Mouse (Mus musculus) forebrain, embryonic 10.5 days (tissue): ENCODE measurements around the gene Ube2q2. TPM values are rescaled to one million over a fixed set of nuclear protein-coding genes. Genes with fewer than 3 reads are reported as not detected.
A peak's percentile ranks its signal among the peaks of the same experiment; 100 is the strongest.

Experiments used
- DNase-seq: peaks from one replicate; pipeline ENCODE4 v3.0.0-alpha.2; 2017; ENCODE audit warnings: low spot score; ENCODE audit errors: extremely low spot score
- H3K27ac ChIP-seq: fragments of 300-500 bp; sonication (generic); 2 replicates; pipeline ENCODE4 v1.5.1; 2016; ENCODE audit warnings: mild to moderate bottlenecking
- H3K27me3 ChIP-seq: fragments of 300-500 bp; sonication (generic); 2 replicates; pipeline ENCODE4 v1.6.1; 2016; ENCODE audit warnings: mild to moderate bottlenecking; ENCODE audit not compliant: poor library complexity, severe bottlenecking
- H3K36me3 ChIP-seq: fragments of 300-500 bp; sonication (generic); replicated peaks from 2 replicates; pipeline ENCODE4 v1.6.1; 2016; ENCODE audit warnings: mild to moderate bottlenecking, moderate library complexity
- H3K4me1 ChIP-seq: fragments of 300-500 bp; sonication (generic); 2 replicates; pipeline ENCODE4 v1.6.1; 2016
- H3K4me3 ChIP-seq: fragments of 300-500 bp; sonication (generic); 2 replicates; pipeline ENCODE4 v1.5.1; 2016; ENCODE audit warnings: mild to moderate bottlenecking, moderate library complexity
- H3K9me3 ChIP-seq: fragments of 300-500 bp; sonication (generic); 2 replicates; pipeline ENCODE4 v1.6.1; 2016; ENCODE audit warnings: mild to moderate bottlenecking, moderate library complexity
- WGBS: fragments of 180-500 bp; shearing (Covaris S2); methylation state at CpG from one replicate; pipeline ENCODE4 v1.1.7; 2016; 5-methylcytosine and 5-hydroxymethylcytosine counted together
- polyA plus RNA-seq: library from polyadenylated mRNA; unstranded; fragments of >200 nt; fragmentation: Nextera tagmentation; extraction: Ambion mirVana; gene quantifications from 2 replicates; pipeline ENCODE4 v1.2.1, GENCODE M21; 2016

The Ube2q2 gene
- polyA plus RNA-seq, 1 experiment from 2014 or later = 35.4 TPM

DNA sequence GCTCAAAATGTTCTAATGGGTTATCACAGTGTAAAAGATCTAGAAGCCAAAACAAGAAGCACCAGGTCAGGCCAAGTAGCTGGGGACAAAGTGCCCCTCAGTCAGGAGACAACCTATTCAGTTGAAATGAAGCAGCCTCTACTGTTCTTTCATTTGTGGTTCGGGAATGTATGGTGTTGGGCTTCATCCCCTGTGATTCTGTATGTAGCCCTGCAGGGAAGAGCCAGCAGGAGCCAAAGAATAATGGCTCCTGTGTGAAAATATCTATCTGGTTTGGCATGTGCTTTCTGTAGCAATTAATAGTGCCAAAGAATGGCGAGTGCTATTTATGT, 59.8 kb downstream of the Ube2q2 start:
- DNase-seq = no peak
- Histone ChIP-seq H3K9me3 (no peaks in the 10 kb centered on the region), H3K4me1 (peaks cover 30% of the 10 kb centered on the region), H3K4me3 (peak overlapping the region; percentile 93), H3K27ac (peak overlapping the region; percentile 95), H3K36me3 (peaks cover 39% of the 10 kb centered on the region), H3K27me3 (no peaks in the 10 kb centered on the region)
- WGBS = 0% methylated on average over 2 of the region's 2 CpGs

DNA sequence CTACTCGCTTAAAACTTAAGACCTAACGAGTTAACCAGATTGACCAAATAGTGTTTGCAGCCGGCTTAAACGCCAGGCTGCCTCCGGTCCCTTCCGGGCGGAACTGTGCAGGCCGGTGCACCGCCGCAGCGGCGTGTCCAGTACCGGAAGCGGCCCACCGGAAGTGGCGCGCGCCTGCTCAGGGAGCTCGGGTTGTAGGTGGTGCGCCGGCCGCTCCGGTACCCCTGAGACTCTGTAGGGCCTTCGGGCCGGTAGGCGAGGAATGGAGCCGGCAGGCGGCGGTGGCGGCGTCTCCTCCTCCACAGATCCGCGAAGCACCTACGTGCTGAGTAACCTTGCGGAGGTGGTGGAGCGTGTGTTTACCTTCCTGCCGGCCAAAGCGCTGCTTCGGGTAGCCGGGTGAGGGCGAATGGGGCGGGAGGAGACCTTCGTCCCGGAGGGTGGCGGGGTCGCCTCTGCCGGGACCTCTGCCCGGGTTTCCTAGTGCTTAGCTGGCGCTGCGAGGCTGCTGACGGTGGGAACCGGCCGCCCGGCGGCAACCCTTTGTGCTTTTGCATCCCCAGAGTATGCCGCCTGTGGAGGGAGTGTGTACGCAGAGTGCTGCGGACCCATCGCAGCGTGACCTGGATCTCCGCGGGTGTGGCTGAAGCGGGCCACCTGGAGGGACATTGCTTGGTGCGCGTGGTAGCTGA, 60.3 kb downstream of the Ube2q2 start, which contains the start of gene Fbxo22:
Gene Fbxo22, plus strand, starts transcription at position 136 of the 692 bp plus-strand sequence.
- Histone ChIP-seq H3K27ac (peak within 1 kb of the TSS; percentile 95), H3K27me3 (no peaks in the 10 kb centered on the region), H3K9me3 (no peaks in the 10 kb centered on the region), H3K4me3 (peak within 1 kb of the TSS; percentile 93), H3K36me3 (peaks cover 42% of the 10 kb centered on the region), H3K4me1 (peaks cover 30% of the 10 kb centered on the region)
- DNase-seq = peak; percentile 87
- WGBS = under 1% methylated on average over 65 of the region's 65 CpGs

DNA sequence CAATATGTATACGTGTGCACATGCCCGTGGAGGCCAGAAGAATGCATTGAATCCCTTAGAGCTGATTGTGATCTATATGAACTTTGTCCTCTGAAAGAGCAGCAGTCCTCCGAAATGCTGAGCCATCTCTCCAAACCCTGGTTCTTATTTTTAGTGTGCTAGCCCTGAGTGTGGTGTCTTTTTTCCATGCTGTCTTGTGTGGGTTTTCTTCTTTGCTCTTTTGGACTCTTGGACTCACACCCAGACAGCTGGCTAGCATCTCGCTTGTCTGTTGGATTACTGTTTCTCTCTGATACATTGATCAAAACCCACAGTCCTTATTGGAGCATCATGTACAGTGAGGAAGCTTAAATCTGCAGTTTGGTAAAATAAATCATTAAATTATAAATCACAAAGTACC, 63.0 kb downstream of the Ube2q2 start:
- DNase-seq = no peak
- Histone ChIP-seq H3K9me3 (no peaks in the 10 kb centered on the region), H3K27me3 (no peaks in the 10 kb centered on the region), H3K4me3 (no peak overlapping the region), H3K27ac (no peak overlapping the region), H3K4me1 (peaks cover 30% of the 10 kb centered on the region), H3K36me3 (peaks cover 55% of the 10 kb centered on the region)
- 85% methylated on average over 4 of the region's 4 CpGs for WGBS

- H3K27ac ChIP-seq = no peak overlapping the region
- peaks cover 69% of the 10 kb centered on the region for H3K36me3 ChIP-seq
- H3K4me1 ChIP-seq = peaks cover 24% of the 10 kb centered on the region
- no peaks in the 10 kb centered on the region for H3K9me3 ChIP-seq
- DNase-seq = no peak
- no peak overlapping the region for H3K4me3 ChIP-seq
- H3K27me3 ChIP-seq = no peaks in the 10 kb centered on the region
- WGBS = 97% methylated on average over 1 of the region's 1 CpGs
Observed at GRCm38 (mm10) chr9:55213396-55213795, 64.7 kb downstream of the Ube2q2 start.

DNA sequence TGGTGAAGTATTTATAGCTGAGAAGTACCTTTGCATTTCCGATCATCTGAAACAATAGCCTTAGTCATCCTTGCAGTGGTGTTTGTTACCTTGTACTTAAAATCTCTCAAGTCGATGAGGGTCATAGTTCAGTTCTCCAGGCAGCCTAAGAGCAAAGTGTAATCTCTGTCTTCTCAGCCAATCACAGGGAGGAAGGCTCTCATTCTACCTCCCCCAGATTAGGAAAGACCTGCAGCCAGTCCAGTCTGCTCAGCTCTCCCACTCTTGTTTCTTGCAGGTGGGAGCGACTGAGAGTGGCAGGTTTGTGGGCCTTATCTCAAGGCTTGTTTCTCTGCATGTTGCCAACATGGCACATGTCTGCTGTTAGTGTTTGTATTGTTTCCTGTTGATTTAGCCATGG, 66.4 kb downstream of the Ube2q2 start:
- H3K4me3 ChIP-seq = no peak overlapping the region
- H3K27ac ChIP-seq = no peak overlapping the region
- H3K4me1 ChIP-seq = peaks cover 11% of the 10 kb centered on the region
- DNase-seq = no peak
- no peaks in the 10 kb centered on the region for H3K27me3 ChIP-seq
- no peaks in the 10 kb centered on the region for H3K9me3 ChIP-seq
- peaks cover 85% of the 10 kb centered on the region for H3K36me3 ChIP-seq
- WGBS = 94% methylated on average over 3 of the region's 3 CpGs

- no peaks in the 10 kb centered on the region for H3K9me3 ChIP-seq
- H3K36me3 ChIP-seq = peaks cover 91% of the 10 kb centered on the region
- H3K27me3 ChIP-seq = no peaks in the 10 kb centered on the region
- no peak for DNase-seq
- no peak overlapping the region for H3K27ac ChIP-seq
- H3K4me3 ChIP-seq = no peak overlapping the region
- peaks cover 5% of the 10 kb centered on the region for H3K4me1 ChIP-seq
- WGBS = 90% methylated on average over 3 of the region's 3 CpGs
Observed at GRCm38 (mm10) chr9:55215648-55216047, 67.0 kb downstream of the Ube2q2 start.

- Histone ChIP-seq H3K36me3 (peaks cover 94% of the 10 kb centered on the region), H3K27ac (no peak overlapping the region), H3K4me1 (peaks cover 5% of the 10 kb centered on the region), H3K4me3 (no peak overlapping the region), H3K27me3 (no peaks in the 10 kb centered on the region), H3K9me3 (no peaks in the 10 kb centered on the region)
- no peak for DNase-seq
- WGBS = 80% methylated on average over 2 of the region's 2 CpGs
Observed at GRCm38 (mm10) chr9:55216078-55216477, 67.4 kb downstream of the Ube2q2 start.

DNA sequence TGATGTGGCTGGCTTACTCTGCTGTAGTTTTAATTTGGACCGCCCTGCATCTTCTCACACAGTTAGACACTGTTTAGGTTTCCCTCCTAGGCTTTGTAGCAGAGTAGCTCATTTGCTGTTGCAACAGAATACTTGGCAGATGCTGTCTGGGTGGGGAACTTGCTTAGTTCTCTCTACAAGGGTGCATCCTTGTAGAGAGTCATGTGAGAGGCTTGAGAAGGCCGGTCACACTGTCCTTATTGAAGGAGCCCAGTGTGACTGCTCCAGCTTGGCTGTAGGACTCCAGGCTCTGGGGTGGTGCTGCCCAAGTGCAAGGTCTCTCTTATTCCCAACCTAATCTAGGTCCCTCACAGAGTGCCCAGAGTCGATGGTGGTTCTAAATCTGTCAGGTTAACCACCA, 68.7 kb downstream of the Ube2q2 start:
- Histone ChIP-seq H3K4me3 (no peak overlapping the region), H3K27me3 (no peaks in the 10 kb centered on the region), H3K9me3 (no peaks in the 10 kb centered on the region), H3K36me3 (peaks cover 97% of the 10 kb centered on the region), H3K4me1 (no peaks in the 10 kb centered on the region), H3K27ac (no peak overlapping the region)
- no peak for DNase-seq
- 87% methylated on average over 3 of the region's 3 CpGs for WGBS

DNA sequence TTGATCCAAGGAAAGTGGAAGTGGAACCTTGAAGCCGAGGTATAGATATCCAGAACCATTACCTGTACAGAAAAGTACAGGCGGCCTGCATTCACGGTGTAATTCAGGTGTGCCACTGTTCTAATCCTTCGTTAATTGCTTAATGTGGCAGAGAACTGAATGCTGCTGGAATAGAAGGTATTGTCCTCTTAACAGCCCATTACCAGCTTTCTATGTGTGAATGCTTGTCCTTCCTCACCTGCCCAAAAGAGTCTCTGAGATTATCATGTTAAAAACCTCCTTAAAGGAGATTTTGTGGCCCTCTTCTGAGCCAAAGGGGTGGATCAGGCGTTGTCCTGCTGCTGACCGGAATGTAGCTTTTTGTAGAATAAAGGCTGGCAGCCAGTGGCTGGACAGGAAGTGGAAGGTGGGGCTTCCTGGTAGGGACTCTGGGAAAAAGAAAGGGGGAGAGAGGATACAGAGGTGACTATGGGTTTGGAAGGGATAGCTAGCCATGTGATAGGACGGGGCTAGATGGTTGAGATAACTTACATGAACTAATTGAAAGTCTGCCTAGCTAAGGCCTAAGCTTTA, 76.6 kb downstream of the Ube2q2 start:
- WGBS = 89% methylated on average over 7 of the region's 7 CpGs
- H3K36me3 ChIP-seq = peaks cover 68% of the 10 kb centered on the region

DNA sequence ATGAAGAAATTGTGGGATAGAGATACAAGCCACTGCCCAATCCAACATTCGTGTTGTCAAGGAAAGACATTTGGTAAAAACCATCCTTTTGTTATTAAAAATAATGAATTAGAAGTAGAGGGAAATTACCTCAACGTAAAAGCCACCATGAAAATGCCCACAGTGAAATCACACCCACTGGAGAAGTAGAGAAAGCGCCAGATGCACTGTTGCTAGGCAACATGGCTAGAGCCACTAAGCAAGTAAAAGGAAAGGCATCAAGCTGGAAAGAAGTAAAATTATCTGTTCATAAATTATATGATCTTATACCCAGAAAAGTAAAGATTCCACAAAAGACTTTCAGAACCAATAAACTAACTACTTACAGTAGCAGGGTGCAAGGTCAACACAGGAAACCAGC, 77.6 kb downstream of the Ube2q2 start:
- no peaks in the 10 kb centered on the region for H3K27me3 ChIP-seq
- no peaks in the 10 kb centered on the region for H3K4me1 ChIP-seq
- H3K9me3 ChIP-seq = no peaks in the 10 kb centered on the region
- H3K27ac ChIP-seq = no peak overlapping the region
- H3K4me3 ChIP-seq = no peak overlapping the region
- peaks cover 58% of the 10 kb centered on the region for H3K36me3 ChIP-seq
- DNase-seq = no peak
- WGBS = 93% methylated on average over 3 of the region's 3 CpGs

More for the DNA sequence above, 76.6 kb downstream of the Ube2q2 start:
- Histone ChIP-seq H3K4me1 (no peaks in the 10 kb centered on the region), H3K9me3 (no peaks in the 10 kb centered on the region), H3K27me3 (no peaks in the 10 kb centered on the region), H3K27ac (no peak overlapping the region), H3K4me3 (no peak overlapping the region)
- no peak for DNase-seq

GRCm38 (mm10) chr9:55228149-55228548, 79.5 kb downstream of the Ube2q2 start:
- H3K36me3 ChIP-seq = peaks cover 39% of the 10 kb centered on the region
- H3K9me3 ChIP-seq = no peaks in the 10 kb centered on the region
- no peaks in the 10 kb centered on the region for H3K4me1 ChIP-seq
- no peak for DNase-seq
- no peak overlapping the region for H3K27ac ChIP-seq
- 92% methylated on average over 4 of the region's 4 CpGs for WGBS
- H3K4me3 ChIP-seq = no peak overlapping the region
- H3K27me3 ChIP-seq = no peaks in the 10 kb centered on the region

- Histone ChIP-seq H3K27ac (no peak overlapping the region), H3K36me3 (peaks cover 30% of the 10 kb centered on the region), H3K9me3 (no peaks in the 10 kb centered on the region), H3K4me1 (no peaks in the 10 kb centered on the region), H3K27me3 (no peaks in the 10 kb centered on the region), H3K4me3 (no peak overlapping the region)
- WGBS = 75% methylated on average over 10 of the region's 10 CpGs
- DNase-seq = no peak
Observed at GRCm38 (mm10) chr9:55229010-55229409, 80.4 kb downstream of the Ube2q2 start.

GRCm38 (mm10) chr9:55231544-55231943, 82.9 kb downstream of the Ube2q2 start:
- H3K9me3 ChIP-seq = no peaks in the 10 kb centered on the region
- 75% methylated on average over 6 of the region's 6 CpGs for WGBS
- H3K27me3 ChIP-seq = no peaks in the 10 kb centered on the region
- H3K36me3 ChIP-seq = peaks cover 5% of the 10 kb centered on the region
- DNase-seq = no peak
- no peak overlapping the region for H3K4me3 ChIP-seq
- H3K27ac ChIP-seq = no peak overlapping the region
- no peaks in the 10 kb centered on the region for H3K4me1 ChIP-seq
